Mouse (Mus musculus) megakaryocyte progenitor cell, adult 5-6 weeks (primary cell): ENCODE data around the gene Lingo2. TPM values are rescaled to one million over a fixed set of nuclear protein-coding genes. Genes with fewer than 3 reads are reported as not detected.

Experiments used
- ATAC-seq: replicated peaks from 2 replicates; pipeline ENCODE4 v1.8.0; 2016; ENCODE audit warnings: mild to moderate bottlenecking, moderate TSS enrichment, inconsistent platforms; ENCODE audit not compliant: poor library complexity
- total RNA-seq, 2 experiments: library from RNA; stranded (forward) in 1 of 2; stranded (reverse) in 1 of 2; fragments of 157-497, 149-512 nt in 1 of 2; fragments of 200-1000 nt in 1 of 2; gene quantifications; 2 replicates each; pipeline versions ENCODE4 v1.2.3 to v1.2.4; 2015 to 2017

The Lingo2 gene
- total RNA-seq, 2 experiments from 2014 or later: not detected

DNA sequence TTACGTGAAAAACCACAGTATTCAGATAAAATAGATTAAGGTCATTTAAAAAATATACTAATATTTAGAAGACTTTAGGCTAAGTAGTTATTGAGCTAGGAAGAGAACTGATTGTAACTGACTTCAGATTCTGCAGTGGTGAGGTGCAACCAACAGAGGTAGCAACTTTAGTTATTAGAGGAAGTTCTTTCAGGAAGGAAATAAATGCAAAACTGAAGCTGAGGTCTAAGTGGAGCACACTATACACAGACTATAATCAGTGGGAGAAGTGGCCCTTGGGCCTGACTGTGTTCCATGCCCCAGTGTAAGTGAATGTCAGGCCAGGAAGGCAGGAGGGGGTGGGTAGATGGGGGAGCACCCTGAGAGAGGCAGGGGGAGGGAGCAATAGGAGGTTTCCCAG, 385.0 kb downstream of the Lingo2 start:
- ATAC-seq: peak; percentile 63

GRCm38 (mm10) chr4:36560997-36561396, 390.6 kb downstream of the Lingo2 start:
- ATAC-seq: no peak

GRCm38 (mm10) chr4:36540664-36541360, 410.7 kb downstream of the Lingo2 start:
- no peak for ATAC-seq

DNA sequence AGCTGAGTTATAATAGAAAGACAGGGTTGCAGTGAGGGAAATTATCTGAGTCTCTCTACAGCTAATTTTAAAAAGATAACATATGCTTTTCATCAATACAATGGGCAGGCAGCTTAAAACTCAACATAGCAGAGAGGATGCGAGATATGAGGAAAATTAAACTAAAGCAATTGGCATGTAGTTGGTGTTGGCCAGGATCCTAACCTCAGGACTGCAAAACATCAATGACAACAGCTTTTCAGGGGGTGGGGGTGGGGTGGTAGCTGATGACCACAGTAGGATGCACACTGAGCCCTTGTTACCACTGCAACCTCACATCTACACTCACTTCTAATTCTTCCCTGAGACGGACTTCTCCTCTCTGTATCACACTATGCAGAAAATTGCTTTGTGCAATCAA, 417.7 kb downstream of the Lingo2 start:
- no peak for ATAC-seq

- no peak for ATAC-seq
These were observed 461.3 kb downstream of the Lingo2 start for GRCm38 (mm10) chr4:36490255-36490654.

- ATAC-seq: no peak
These were observed 516.3 kb downstream of the Lingo2 start for GRCm38 (mm10) chr4:36435211-36435610.

DNA sequence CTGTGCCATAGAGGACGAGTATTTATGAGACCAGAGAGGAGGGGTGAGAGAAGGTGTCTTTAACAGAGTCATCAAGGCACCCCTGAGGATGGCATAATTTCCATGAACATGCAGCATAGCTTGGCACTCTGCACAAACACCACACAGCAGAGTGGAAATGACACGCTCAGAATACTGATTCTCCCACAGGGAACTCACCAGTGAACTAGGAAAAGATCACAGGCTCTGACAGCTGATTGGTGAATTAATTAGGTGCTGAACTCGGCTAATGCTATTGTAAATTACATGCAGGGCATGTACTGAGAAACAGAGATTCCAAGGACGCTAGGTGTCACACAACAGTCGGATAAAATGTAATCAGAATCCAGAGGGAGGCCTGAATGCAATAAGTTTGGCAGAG, 525.4 kb downstream of the Lingo2 start:
- ATAC-seq: no peak

- ATAC-seq: no peak
These were observed 544.2 kb downstream of the Lingo2 start for GRCm38 (mm10) chr4:36407350-36407749.

- no peak for ATAC-seq
These were observed 582.6 kb downstream of the Lingo2 start for GRCm38 (mm10) chr4:36368925-36369324.

DNA sequence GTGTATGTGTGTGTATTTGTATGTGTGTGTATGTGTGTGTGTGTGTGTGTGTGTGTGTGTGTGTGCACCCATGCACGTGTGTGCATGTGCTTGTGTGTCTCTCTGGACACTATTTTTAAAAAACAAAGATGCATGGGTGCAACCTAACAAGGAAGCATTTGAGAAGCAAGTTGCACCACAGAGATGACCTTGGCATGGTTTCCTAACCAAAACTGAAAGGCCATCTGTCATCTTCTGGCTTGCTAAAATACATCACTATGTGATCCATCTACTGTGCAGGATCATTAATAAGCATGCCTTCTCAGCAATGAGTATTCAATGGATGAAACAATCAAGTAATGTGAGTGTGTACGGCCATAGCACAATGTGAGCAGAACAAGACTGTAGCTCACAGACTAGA, 597.1 kb downstream of the Lingo2 start:
- no peak for ATAC-seq

- no peak for ATAC-seq
These were observed 619.8 kb downstream of the Lingo2 start for GRCm38 (mm10) chr4:36331741-36332140.

- no peak for ATAC-seq
These were observed 625.9 kb downstream of the Lingo2 start for GRCm38 (mm10) chr4:36325603-36326002.

GRCm38 (mm10) chr4:36313067-36313466, 638.5 kb downstream of the Lingo2 start:
- ATAC-seq: peak; percentile 94

- ATAC-seq: no peak
These were observed 640.1 kb downstream of the Lingo2 start for GRCm38 (mm10) chr4:36311431-36311830.

GRCm38 (mm10) chr4:36305228-36305627, 646.3 kb downstream of the Lingo2 start:
- ATAC-seq: peak; percentile 90

DNA sequence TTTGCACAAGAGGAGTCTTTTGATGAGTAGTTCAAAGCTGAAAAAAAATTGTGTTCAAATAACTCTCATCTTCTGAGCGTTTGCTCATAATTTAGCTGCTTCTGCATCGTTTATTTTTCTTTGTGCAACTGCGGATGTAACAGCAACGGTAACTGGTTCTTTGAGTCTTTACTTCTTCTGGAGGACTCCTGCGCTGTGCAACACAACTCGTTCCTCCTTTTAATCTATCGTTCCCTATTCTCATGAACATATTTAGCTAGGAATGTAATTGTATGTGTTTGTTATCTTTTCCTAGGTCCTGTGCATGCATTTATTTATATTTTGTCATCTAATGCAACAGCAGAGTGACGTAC, 661.9 kb downstream of the Lingo2 start:
- ATAC-seq: peak; percentile 40

GRCm38 (mm10) chr4:36288813-36289700, 662.5 kb downstream of the Lingo2 start:
- ATAC-seq: peak; percentile 98

DNA sequence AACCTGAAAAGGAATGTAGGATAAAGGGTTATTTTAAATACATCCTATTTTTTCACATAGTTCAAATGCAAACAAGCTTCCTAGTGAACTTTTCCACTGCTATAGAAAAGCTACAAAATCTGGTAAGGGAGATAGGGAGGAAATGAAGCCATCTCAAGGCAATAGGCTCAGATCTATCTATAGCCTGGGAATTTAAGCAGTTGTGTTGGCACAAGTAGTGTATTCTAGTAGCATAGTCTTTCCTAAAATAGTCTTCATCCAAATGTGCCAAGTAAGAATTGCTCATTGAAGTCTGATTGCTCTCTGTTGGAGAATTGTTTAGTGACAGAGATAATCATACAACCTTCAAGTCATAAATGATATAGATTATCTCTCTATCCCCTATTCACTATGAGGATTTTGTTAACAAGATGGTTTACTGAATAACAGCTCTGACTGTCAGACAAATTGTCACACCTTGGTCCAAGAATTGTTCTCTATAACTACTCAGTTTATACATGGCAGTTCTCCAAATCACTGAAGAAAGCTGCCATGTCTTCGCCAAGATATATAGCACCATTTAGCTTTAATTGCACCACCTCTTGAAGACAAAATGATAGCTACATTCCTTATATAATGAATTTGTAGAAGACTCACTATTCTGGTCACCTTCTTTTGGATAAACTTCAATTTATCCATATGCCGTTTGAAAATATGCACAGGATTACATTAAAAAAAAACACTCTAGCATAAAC, 688.9 kb downstream of the Lingo2 start:
- ATAC-seq: no peak

GRCm38 (mm10) chr4:36186231-36186922, 765.2 kb downstream of the Lingo2 start:
- no peak for ATAC-seq

DNA sequence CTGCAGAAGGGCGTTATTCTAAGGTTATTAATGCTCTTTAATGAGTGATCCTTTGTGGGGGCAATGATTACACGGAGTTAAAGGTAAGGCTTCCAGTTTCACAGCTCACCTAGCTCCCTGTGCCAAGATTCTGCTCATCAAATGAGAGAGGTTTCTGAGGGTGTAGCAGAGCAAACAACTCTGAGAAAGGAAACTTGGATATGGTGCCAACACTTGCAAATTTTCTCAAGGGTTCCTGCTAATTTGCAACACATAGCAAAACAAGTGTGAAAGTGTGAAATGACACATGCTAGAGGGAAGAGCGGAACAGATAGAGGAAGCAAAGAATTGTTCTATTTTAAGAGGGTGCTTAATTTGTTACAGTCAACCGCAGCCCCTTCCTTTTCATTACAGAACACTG, 767.9 kb downstream of the Lingo2 start:
- peak; percentile 74 for ATAC-seq

DNA sequence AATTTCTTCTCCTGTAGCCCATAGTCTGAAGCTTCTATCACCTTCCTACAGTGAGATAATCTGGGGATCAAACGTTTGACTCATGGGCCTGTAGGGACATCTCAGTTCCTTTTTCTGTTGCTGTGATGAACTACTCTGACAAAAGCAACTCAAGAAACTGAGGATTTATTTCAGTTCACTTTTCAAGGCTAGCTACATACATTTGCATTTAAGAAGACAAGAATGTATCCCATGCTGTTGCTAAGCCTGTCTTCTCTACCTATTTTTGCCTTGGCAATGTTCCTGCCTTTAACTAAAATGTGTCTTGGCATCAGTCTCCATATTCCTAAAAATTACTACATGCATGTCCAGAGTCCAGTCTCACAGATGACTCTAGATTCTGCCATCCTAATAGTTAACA, 781.4 kb downstream of the Lingo2 start:
- no peak for ATAC-seq
